In genomic region chr1:81287088-81287487, GRCm38 (mm10) we compare ENCODE assay signal across 8 mouse cellular contexts.
DNase-seq lines count a peak whose midpoint lies in the region; ATAC-seq and TF ChIP-seq lines count a peak whose summit lies in the region.

No protein-coding gene starts in this region.

- H3K4me3 ChIP-seq in lung, adult 2 months (replicated peaks; ENCODE audit: extremely low read depth, low read depth, low read length): no peak overlapping the region
- no peak overlapping the region for H3K4me3 ChIP-seq in embryonic facial prominence, embryonic 11.5 days (ENCODE audit: low read depth, low read length)
- no peak overlapping the region for H3K4me3 ChIP-seq in kidney, embryonic 14.5 days (ENCODE audit: low read length)
- no peak overlapping the region for H3K4me3 ChIP-seq in neural tube, embryonic 12.5 days

- peak; percentile 78 for ATAC-seq in embryonic facial prominence, embryonic 11.5 days (replicated peaks; ENCODE audit: insufficient number of reproducible peaks, low FRiP score, low TSS enrichment, low read depth)
- peak; percentile 82; the same call in 1 of the 2 replicates for ATAC-seq in kidney, embryonic 14.5 days (ENCODE audit: low FRiP score, low TSS enrichment)
- peak; percentile 79 for ATAC-seq in neural tube, embryonic 12.5 days (ENCODE audit: low FRiP score, low read depth)

- no peak for TF ChIP-seq POLR2A in lung, adult 2 months (IDR thresholded peaks at IDR 0.05; ENCODE audit: borderline replicate concordance, extremely low read depth, low read depth, low read length)
- no peak for TF ChIP-seq POLR2A in brain, embryonic 14.5 days (IDR thresholded peaks at IDR 0.05; ENCODE audit: borderline replicate concordance, extremely low read depth, insufficient read depth, insufficient read length, poor library complexity, severe bottlenecking)

- no peak overlapping the region for H3K27ac ChIP-seq in embryonic facial prominence, embryonic 11.5 days (replicated peaks; ENCODE audit: low read depth, low read length)
- H3K27ac ChIP-seq in kidney, embryonic 14.5 days (ENCODE audit: low read depth, low read length): no peak overlapping the region
- no peak overlapping the region for H3K27ac ChIP-seq in neural tube, embryonic 12.5 days

- peak; percentile 13; the same call in 1 of the 2 replicates for TF ChIP-seq CTCF in lung, adult 2 months (IDR thresholded peaks at IDR 0.05; ENCODE audit: insufficient read depth, low read length)
- peak; percentile 60 for TF ChIP-seq CTCF in brain, embryonic 14.5 days (IDR thresholded peaks at IDR 0.05; ENCODE audit: borderline replicate concordance, extremely low read depth, insufficient read depth, insufficient read length)

- no peaks in the 10 kb centered on the region for H3K27me3 ChIP-seq in embryonic facial prominence, embryonic 11.5 days (ENCODE audit: control insufficient read depth, insufficient read depth, low read length)
- H3K27me3 ChIP-seq in kidney, embryonic 14.5 days (ENCODE audit: control insufficient read depth, insufficient read depth, low read length): no peaks in the 10 kb centered on the region
- no peaks in the 10 kb centered on the region for H3K27me3 ChIP-seq in neural tube, embryonic 12.5 days (replicated peaks)

- peak; percentile 2 for DNase-seq in lung, adult 2 months
- DNase-seq in lung, postnatal 10 days: no peak
- peak; percentile 88 for DNase-seq in brain, embryonic 14.5 days (ENCODE audit: low read depth)
- DNase-seq in embryonic facial prominence, embryonic 11.5 days (ENCODE audit: low spot score): peak; percentile 80
- DNase-seq in heart, adult 8-10 months (ENCODE audit: low spot score): no peak
- no peak for DNase-seq in urinary bladder, postnatal 14 days (ENCODE audit: low spot score)

- H3K9me3 ChIP-seq in embryonic facial prominence, embryonic 11.5 days (replicated peaks; ENCODE audit: control insufficient read depth, low read length): no peaks in the 10 kb centered on the region
- H3K9me3 ChIP-seq in kidney, embryonic 14.5 days (ENCODE audit: control insufficient read depth, low read length): no peaks in the 10 kb centered on the region
- H3K9me3 ChIP-seq in neural tube, embryonic 12.5 days: no peaks in the 10 kb centered on the region

- H3K9ac ChIP-seq in embryonic facial prominence, embryonic 11.5 days (replicated peaks; ENCODE audit: low read length): no peak overlapping the region
- H3K9ac ChIP-seq in kidney, embryonic 14.5 days (ENCODE audit: low read depth, low read length): no peak overlapping the region
- H3K9ac ChIP-seq in neural tube, embryonic 12.5 days: no peak overlapping the region

- H3K36me3 ChIP-seq in embryonic facial prominence, embryonic 11.5 days (replicated peaks; ENCODE audit: control insufficient read depth, insufficient read depth, low read depth, low read length): no peaks in the 10 kb centered on the region
- H3K36me3 ChIP-seq in kidney, embryonic 14.5 days (ENCODE audit: control insufficient read depth, insufficient read depth, low read length): no peaks in the 10 kb centered on the region
- H3K36me3 ChIP-seq in neural tube, embryonic 12.5 days: no peaks in the 10 kb centered on the region

- no peaks in the 10 kb centered on the region for H3K4me1 ChIP-seq in lung, adult 2 months (ENCODE audit: control insufficient read depth, insufficient read depth, low read length)
- H3K4me1 ChIP-seq in embryonic facial prominence, embryonic 11.5 days (ENCODE audit: control insufficient read depth, insufficient read depth, low read length): no peaks in the 10 kb centered on the region
- H3K4me1 ChIP-seq in kidney, embryonic 14.5 days (ENCODE audit: control insufficient read depth, insufficient read depth, low read length): no peaks in the 10 kb centered on the region
- no peaks in the 10 kb centered on the region for H3K4me1 ChIP-seq in neural tube, embryonic 12.5 days

- no peak overlapping the region for H3K4me2 ChIP-seq in embryonic facial prominence, embryonic 11.5 days (ENCODE audit: low read depth, low read length)
- H3K4me2 ChIP-seq in kidney, embryonic 14.5 days (replicated peaks; ENCODE audit: low read depth, low read length): no peak overlapping the region
- no peak overlapping the region for H3K4me2 ChIP-seq in neural tube, embryonic 12.5 days (replicated peaks)

Comparison
In these comparisons a context has a peak if more than half of its experiments do, and no peak if none do; other contexts are left out.
1. DNase-seq: peak in lung, adult 2 months (single experiment), brain, embryonic 14.5 days (single experiment) and embryonic facial prominence, embryonic 11.5 days (single experiment); none in lung, postnatal 10 days (single experiment), heart, adult 8-10 months (single experiment) and urinary bladder, postnatal 14 days (single experiment).
2. Peak in every context shown above with its lines, with median percentiles within 50 percentile points of each other: ATAC-seq.